Mouse (Mus musculus) T-helper 2 cell (primary cell): Measurements from ENCODE around the gene Cnksr1.

Experiments used
- in situ Hi-C: fragments of 300-600 bp; cut with MboI, MseI; formaldehyde crosslinking; loops from one replicate; pipeline ENCODE4 v1.15.1; 2025; ENCODE audit warnings: high pct_unique_total_duplicates

Gene Cnksr1

GRCm38 (mm10) chr4:134203340-134203896 is 34.8 kb downstream of the Cnksr1 start:
- in situ Hi-C loops: no loop called here

GRCm38 (mm10) chr4:134202904-134203303 is 35.3 kb downstream of the Cnksr1 start, which contains the start of gene Gm7534:
Gene Gm7534 (minus strand): TSS chr4:134203004.
- in situ Hi-C loops: no loop called here

- in situ Hi-C loops: no loop called here
These were observed 38.8 kb downstream of the Cnksr1 start for GRCm38 (mm10) chr4:134199371-134199770.

GRCm38 (mm10) chr4:134186268-134186667 is 51.9 kb downstream of the Cnksr1 start:
- in situ Hi-C loops: no loop called here

- in situ Hi-C loops: no loop called here
These were observed 52.6 kb downstream of the Cnksr1 start for GRCm38 (mm10) chr4:134185569-134185968.

GRCm38 (mm10) chr4:134183711-134184110 is 54.5 kb downstream of the Cnksr1 start:
- in situ Hi-C loops: no loop called here

GRCm38 (mm10) chr4:134181825-134182224 is 56.4 kb downstream of the Cnksr1 start:
- in situ Hi-C loops: no loop called here

- in situ Hi-C loops: no loop called here
These were observed 57.1 kb downstream of the Cnksr1 start for GRCm38 (mm10) chr4:134181112-134181511.
